Mouse (Mus musculus): ENCODE data around the gene Ntn1.
A peak's percentile ranks its signal among the peaks of the same experiment; 100 is the strongest.

Ntn1 gene

GRCm38 (mm10) chr11:68211924-68212578 lies 188.6 kb downstream of the Ntn1 start:
- DNase-seq (ENCODE audit: extremely low spot score) = peak; percentile 47

GRCm38 (mm10) chr11:68210714-68211113 lies 189.9 kb downstream of the Ntn1 start:
- no peak for DNase-seq (ENCODE audit: extremely low spot score)

GRCm38 (mm10) chr11:68209506-68209905 lies 191.1 kb downstream of the Ntn1 start:
- DNase-seq (ENCODE audit: extremely low spot score) = no peak

GRCm38 (mm10) chr11:68208582-68208981 lies 192.0 kb downstream of the Ntn1 start:
- DNase-seq (ENCODE audit: extremely low spot score) = no peak

DNA sequence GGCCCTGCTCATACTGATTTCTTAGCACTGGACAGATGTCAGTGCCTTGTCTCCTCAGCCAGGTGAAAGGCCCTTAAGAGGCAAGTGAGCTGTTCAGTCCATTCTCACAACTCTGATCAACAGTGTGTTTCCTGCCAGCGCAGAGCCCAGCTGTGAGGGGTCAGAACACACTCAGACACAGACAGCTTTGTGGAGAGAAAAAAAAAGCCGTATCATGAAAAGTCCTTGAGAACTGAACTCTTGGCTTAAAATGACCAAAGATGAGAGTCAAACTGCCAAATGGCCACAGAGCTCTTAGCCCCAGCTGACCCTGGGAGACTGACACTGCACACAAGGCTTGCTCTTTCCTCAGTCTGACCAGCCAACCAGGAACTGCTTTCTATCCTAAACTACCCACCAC lies 192.6 kb downstream of the Ntn1 start:
- DNase-seq (ENCODE audit: extremely low spot score) = no peak

GRCm38 (mm10) chr11:68205572-68206229 lies 194.9 kb downstream of the Ntn1 start:
- DNase-seq (ENCODE audit: extremely low spot score) = no peak

GRCm38 (mm10) chr11:68204407-68204806 lies 196.2 kb downstream of the Ntn1 start:
- DNase-seq (ENCODE audit: extremely low spot score) = no peak

DNA sequence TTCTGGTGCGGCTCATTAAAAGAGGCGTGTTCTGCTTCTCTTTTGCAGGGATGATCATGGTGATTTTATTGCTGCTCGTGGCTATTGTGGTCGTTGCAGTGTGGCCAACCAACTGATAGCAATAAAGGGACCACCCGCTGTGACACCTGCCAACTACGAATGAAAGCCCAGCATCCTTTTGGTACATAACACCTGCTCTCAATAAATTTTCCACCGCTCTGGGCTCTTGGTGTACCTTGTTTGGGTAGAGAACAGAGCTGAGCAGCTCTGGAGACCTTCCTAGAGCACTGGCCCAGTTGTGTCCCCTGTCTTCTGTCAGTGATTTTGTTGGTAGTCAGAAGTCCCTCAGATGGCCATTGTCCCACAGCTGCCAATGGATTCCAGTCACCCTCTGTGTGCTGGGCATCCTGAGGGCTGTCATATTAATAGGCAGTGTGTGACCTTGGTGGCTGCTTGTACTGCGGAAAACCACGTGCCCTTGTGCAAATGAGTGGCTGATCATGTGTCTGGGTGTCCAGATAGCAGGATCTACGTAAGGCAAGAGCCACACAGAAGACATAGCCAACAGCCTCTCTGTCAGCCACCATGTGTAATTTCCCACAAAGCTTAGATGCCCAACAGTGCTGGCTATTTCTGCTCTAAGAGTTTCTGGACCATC lies 196.8 kb downstream of the Ntn1 start:
- no peak for DNase-seq (ENCODE audit: extremely low spot score)

DNA sequence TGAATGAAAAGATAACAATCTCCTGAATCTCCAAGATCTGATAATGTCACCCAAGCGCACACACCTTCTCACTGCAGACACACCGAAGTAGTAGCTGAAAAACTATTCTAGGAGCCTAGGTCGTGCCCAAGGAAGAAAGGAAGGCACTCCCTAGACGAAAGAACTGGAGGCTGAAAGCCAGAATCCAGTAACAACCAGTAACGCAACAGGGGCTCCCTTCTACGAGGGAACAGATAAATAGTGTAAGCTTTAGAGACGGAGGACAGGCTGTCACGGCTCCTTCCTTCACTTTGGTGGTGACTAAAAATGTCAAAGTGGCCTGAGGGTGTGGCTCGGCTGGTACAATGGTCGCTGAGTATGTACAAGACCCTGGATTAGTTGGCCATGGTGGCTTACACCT lies 198.1 kb downstream of the Ntn1 start:
- DNase-seq (ENCODE audit: extremely low spot score) = no peak

- DNase-seq (ENCODE audit: extremely low spot score) = no peak
These were observed 198.7 kb downstream of the Ntn1 start for GRCm38 (mm10) chr11:68201811-68202459.

DNA sequence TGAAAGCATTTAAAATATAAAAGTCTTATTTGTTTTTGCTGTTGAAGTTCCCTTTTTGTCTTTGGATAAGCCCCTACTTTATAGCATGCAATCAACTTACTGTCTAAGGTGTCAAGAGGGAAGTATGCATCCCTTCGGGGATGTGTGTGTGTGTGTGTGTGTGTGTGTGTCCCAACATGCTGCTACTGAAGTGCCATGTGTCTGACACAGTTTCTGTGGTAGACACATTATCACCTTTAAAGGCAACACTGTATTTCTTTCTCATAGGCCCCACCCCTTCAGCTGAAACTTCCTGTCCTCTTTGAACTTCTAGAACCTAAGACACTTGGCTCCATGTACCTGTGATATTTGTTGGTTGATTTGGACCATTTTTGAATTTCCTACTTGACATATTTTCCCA lies 199.6 kb downstream of the Ntn1 start:
- no peak for DNase-seq (ENCODE audit: extremely low spot score)

- no peak for DNase-seq (ENCODE audit: extremely low spot score)
These were observed 200.1 kb downstream of the Ntn1 start for GRCm38 (mm10) chr11:68200500-68200899.

DNA sequence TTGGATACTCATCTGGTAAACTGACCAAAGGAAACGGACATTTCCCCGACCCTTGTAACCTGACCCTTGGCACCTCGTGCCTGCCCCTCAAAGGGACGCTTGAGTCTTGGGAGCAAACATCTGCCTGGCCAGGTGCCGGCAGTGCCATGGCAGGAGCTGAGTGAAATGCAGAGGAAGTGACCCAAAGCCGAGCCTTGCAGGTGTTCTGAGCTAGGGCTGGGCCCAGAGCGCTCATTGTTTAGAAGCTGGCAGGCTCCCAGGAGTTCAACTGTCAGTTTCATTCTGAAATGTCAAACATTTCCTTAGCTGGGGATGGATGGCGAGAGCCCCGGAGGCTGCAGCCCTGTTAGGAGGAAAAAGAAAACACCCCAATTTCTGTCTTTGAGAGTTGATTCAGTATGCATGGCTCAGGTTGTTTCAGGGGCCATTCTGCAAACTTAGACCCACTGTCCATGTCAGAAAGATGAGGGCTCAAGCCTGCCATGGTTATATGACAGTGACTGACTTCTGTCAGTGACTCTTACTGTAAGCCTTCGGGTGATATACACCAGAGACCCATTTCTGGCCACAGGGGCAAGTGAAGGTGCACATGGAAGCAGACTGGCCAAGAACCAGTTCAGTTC lies 200.7 kb downstream of the Ntn1 start:
- no peak for DNase-seq (ENCODE audit: extremely low spot score)

- DNase-seq (ENCODE audit: extremely low spot score) = no peak
These were observed 201.5 kb downstream of the Ntn1 start for GRCm38 (mm10) chr11:68199103-68199502.

DNA sequence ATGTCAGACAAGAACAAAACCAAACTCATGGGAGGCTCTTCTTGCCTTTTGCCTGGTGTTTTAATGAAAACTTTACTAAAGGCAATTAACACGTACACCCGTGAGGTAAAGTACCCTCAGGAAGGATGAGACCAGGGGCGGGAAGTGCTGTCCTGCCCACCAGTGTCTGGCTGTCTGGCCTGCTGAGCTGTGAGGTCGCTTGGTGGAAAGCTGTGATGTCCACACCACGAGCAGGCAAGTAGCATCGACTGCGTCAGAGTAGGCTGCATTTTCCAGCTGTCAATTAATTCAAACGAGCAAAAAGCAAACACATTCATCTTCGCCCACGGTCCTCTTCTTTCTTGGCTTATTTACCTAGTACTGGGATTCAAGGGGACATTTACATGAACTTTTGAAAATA lies 201.9 kb downstream of the Ntn1 start:
- DNase-seq (ENCODE audit: extremely low spot score) = no peak

DNA sequence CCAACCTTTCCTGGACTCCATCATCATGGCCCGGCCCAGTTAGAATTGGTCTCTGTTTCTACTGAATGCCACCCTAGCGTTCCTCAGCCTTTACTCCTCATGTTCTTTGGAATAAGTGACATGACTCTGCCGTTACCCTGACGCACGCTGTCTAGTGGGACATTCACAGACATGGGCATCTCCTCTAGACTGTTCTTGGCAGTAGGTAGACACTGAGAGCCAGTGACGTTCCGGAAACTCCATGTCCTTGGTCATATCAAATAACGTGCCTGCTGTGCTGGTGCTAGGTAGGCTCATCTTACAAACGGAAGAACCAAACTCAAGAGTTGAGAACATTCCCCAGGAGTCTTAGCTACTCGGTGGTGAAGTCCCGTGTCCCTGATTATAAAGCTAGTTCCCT lies 203.2 kb downstream of the Ntn1 start:
- DNase-seq (ENCODE audit: extremely low spot score) = no peak

DNA sequence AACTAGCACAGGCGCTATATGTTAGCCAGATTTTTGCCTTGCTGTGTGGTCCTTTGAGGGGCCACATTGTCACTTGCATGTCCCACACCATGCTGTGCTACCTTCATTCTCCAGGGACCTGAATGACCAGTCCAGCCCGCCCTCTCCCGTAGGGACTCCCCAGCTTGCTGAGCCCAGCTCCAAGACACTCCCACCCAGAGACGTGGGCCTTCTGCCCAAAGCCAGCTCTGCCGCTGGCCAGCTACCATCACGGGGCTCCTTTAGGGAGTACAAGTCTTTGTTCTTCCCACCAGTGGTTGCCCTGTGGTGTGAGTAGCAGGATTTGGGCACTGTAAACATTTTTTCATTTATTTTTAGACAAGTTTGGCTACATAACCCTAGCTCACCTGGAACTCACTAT lies 204.1 kb downstream of the Ntn1 start:
- no peak for DNase-seq (ENCODE audit: extremely low spot score)

DNA sequence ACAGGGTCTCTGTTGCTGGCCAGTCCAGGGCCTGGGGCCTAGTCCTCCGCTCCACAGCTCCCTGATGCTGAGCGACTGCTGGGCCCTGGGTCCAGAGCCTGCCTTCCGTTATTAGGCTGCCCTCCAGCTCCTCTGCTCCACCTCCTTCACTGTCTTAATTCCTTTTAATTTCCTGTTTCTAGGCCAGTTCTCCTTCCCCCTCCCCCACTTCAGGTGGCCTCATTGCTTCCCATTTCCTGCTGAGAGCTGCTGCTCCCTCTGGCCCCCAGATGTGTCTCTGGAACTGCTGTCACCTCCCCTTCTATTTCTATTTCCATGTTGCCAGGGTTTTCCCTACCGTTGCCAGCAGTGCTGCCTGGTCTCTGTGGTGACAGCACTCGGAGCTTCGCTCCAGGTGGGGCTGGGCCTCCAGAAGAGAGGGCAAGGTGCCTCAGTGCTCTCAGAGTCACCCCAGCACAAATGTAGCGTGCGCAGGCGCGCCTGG lies 204.9 kb downstream of the Ntn1 start:
- no peak for DNase-seq (ENCODE audit: extremely low spot score)

GRCm38 (mm10) chr11:68195168-68195567 lies 205.5 kb downstream of the Ntn1 start:
- no peak for DNase-seq (ENCODE audit: extremely low spot score)

- DNase-seq (ENCODE audit: extremely low spot score) = no peak
These were observed 209.8 kb downstream of the Ntn1 start for GRCm38 (mm10) chr11:68190849-68191248.

DNA sequence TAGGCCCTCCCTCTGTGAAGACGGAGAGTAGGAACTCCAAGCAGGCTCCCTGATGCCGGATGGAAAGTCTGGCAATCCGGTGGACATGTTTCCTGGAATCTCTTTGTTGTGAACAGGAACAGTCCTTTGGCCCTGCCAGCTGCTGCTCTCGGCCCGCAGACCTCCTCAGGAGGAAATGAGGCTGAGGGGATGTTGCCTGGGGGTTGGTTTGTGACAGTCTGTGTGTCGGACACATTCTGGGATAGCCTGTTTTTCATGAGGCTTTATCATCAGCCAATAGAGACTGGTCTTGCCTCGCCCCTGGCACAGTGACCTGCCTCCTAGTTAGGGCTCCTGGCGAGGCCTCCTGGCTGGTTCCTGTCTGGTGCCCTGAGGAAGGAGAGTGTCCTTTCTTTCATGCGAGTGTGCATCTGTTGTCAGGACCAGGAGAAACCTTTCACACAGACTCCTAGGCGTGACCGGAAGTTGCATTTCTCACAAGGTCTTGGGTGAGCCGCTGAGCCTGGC lies 211.9 kb downstream of the Ntn1 start:
- no peak for DNase-seq (ENCODE audit: extremely low spot score)

DNA sequence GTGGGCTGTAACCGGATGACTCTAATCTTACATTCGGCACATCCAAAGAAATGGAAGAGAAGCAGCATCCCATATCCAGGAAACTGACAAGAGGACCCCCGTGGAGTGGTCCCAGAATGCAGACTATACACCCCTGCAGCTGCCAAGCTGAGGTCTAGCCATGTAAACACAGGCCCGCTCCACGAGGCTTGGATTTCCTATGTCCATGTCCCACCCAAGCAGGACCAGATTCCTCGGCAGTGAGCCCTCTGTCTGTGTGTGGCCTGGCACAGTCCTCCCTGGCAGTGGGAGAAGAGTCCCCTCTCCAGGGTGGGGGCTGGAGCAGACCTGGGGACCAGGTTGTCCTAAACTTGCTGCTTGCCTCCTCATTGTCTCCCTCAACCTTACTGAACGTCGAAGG lies 213.4 kb downstream of the Ntn1 start:
- DNase-seq (ENCODE audit: extremely low spot score) = no peak

Measured in embryo, embryonic 9.5 days (tissue).